Mouse (Mus musculus) fat pad, adult 2 months (tissue): Measurements from ENCODE around the gene Edem2.

Experiments used
- DNase-seq: peaks from one replicate; pipeline ENCODE4 v3.0.0-alpha.2; 2011; ENCODE audit warnings: low read depth, low spot score; ENCODE audit errors: extremely low read depth

Edem2 gene

GRCm38 (mm10) chr2:155691336-155691722 lies 37.9 kb downstream of the Edem2 start:
- DNase-seq = no peak

GRCm38 (mm10) chr2:155689211-155689610 lies 40.1 kb downstream of the Edem2 start:
- DNase-seq = no peak

- DNase-seq = no peak
Observed at GRCm38 (mm10) chr2:155687746-155688145, 41.5 kb downstream of the Edem2 start.

GRCm38 (mm10) chr2:155686572-155686971 lies 42.7 kb downstream of the Edem2 start:
- no peak for DNase-seq

- DNase-seq = no peak
Observed at GRCm38 (mm10) chr2:155683821-155684220, 45.5 kb downstream of the Edem2 start.

GRCm38 (mm10) chr2:155683137-155683536 lies 46.1 kb downstream of the Edem2 start:
- no peak for DNase-seq

GRCm38 (mm10) chr2:155681874-155682273 lies 47.4 kb downstream of the Edem2 start:
- DNase-seq = no peak

- DNase-seq = no peak
Observed at GRCm38 (mm10) chr2:155681194-155681593, 48.1 kb downstream of the Edem2 start.

- no peak for DNase-seq
Observed at GRCm38 (mm10) chr2:155680591-155680990, 48.7 kb downstream of the Edem2 start.

- no peak for DNase-seq
Observed at GRCm38 (mm10) chr2:155679586-155680110, 49.6 kb downstream of the Edem2 start.

- DNase-seq = no peak
Observed at GRCm38 (mm10) chr2:155675118-155675517, 54.2 kb downstream of the Edem2 start.

- DNase-seq = no peak
Observed at GRCm38 (mm10) chr2:155673546-155673945, 55.7 kb downstream of the Edem2 start.

- DNase-seq = no peak
Observed at GRCm38 (mm10) chr2:155671236-155671635, 58.0 kb downstream of the Edem2 start.

GRCm38 (mm10) chr2:155668461-155668860 lies 60.8 kb downstream of the Edem2 start:
- no peak for DNase-seq

- DNase-seq = no peak
Observed at GRCm38 (mm10) chr2:155667881-155668280, 61.4 kb downstream of the Edem2 start.

GRCm38 (mm10) chr2:155663910-155664460 lies 65.3 kb downstream of the Edem2 start:
- DNase-seq = no peak

GRCm38 (mm10) chr2:155663097-155663496 lies 66.2 kb downstream of the Edem2 start:
- no peak for DNase-seq

- DNase-seq = no peak
Observed at GRCm38 (mm10) chr2:155662390-155662789, 66.9 kb downstream of the Edem2 start.

- DNase-seq = no peak
Observed at GRCm38 (mm10) chr2:155655759-155656372, 73.4 kb downstream of the Edem2 start.

- DNase-seq = no peak
Observed at GRCm38 (mm10) chr2:155652618-155653017, 76.7 kb downstream of the Edem2 start.
